Mouse (Mus musculus) heart, postnatal 25 days (tissue): ENCODE measurements around the gene Itih4. TPM values are rescaled to one million over a fixed set of nuclear protein-coding genes. Genes with fewer than 3 reads are reported as not detected.

Source experiments
- DNase-seq: peaks from one replicate; pipeline ENCODE4 v3.0.0; 2022; ENCODE audit warnings: low spot score
- intact Hi-C: fragments of 180-260 bp; cut with DNase I; formaldehyde crosslinking; loops from one replicate; pipeline ENCODE4 v1.15.1; 2025
- total RNA-seq, 2 experiments: library from RNA; stranded (reverse); gene quantifications; 2 replicates each; pipeline ENCODE4 v1.2.3; 2021

Itih4 gene
- 1 to 10 TPM; 4.8 to 6.9 TPM for total RNA-seq

- intact Hi-C loops, result no loop called here
- no peak for DNase-seq
These were observed at the start of gene Itih4 for GRCm38 (mm10) chr14:30886204-30886603. TSS of gene Itih4 (plus strand) at chr14:30886476.

GRCm38 (mm10) chr14:30837416-30837996 is 48.8 kb upstream of the Itih4 start:
- no peak for DNase-seq
- intact Hi-C loops, result no loop called here

- DNase-seq, result no peak
- intact Hi-C loops, result no loop called here
These were observed 42.6 kb upstream of the Itih4 start for GRCm38 (mm10) chr14:30843701-30844100.

- intact Hi-C loops, result no loop called here
- DNase-seq, result no peak
These were observed 35.8 kb upstream of the Itih4 start for GRCm38 (mm10) chr14:30850504-30850903.

GRCm38 (mm10) chr14:30852325-30852724 is 34.0 kb upstream of the Itih4 start:
- DNase-seq, result no peak

GRCm38 (mm10) chr14:30855316-30855715 is 31.0 kb upstream of the Itih4 start:
- no peak for DNase-seq
- intact Hi-C loops, result no loop called here

More at GRCm38 (mm10) chr14:30852325-30852724, 34.0 kb upstream of the Itih4 start:
- intact Hi-C loops, result no loop called here

- intact Hi-C loops, result no loop called here
- no peak for DNase-seq
These were observed 29.3 kb upstream of the Itih4 start for GRCm38 (mm10) chr14:30856885-30857507.

GRCm38 (mm10) chr14:30857990-30858389 is 28.3 kb upstream of the Itih4 start:
- intact Hi-C loops, result no loop called here
- no peak for DNase-seq

DNA sequence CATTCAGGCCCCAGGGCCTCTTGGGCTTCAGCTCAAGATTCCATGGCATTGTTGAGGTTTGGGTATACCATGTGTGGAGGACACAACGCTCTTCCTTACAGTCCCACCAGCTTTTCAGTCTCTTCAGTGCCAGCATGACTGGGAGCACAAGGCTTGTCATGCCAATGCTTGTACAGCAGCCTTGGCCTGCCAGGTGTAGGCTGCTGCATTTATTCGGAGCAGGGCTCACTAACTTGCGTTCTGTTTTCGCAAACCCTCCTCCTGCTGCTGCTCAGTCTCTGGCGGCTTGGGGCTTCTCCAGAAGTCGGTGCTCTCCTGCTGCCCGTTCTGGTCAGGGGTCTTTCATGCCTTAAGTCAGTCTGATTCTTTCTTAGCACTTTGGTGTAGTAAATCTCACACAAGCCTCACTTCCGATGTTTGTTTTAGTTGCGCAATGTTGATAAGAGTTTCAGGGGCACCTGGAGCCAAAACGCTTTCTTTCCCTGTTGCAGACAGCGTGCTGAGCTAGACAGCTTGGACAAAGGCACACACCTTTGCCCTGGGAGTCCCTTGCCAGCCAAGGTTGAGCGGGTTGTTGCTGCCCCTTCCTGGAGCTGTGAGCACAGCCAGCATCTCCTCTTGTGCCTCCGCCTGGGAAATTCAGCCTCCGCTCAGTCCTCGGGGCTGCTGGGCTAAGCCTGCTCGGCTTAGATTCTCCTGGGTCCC is 24.7 kb upstream of the Itih4 start:
- intact Hi-C loops, result no loop called here
- DNase-seq, result no peak

GRCm38 (mm10) chr14:30862368-30862767 is 23.9 kb upstream of the Itih4 start:
- intact Hi-C loops, result no loop called here

DNA sequence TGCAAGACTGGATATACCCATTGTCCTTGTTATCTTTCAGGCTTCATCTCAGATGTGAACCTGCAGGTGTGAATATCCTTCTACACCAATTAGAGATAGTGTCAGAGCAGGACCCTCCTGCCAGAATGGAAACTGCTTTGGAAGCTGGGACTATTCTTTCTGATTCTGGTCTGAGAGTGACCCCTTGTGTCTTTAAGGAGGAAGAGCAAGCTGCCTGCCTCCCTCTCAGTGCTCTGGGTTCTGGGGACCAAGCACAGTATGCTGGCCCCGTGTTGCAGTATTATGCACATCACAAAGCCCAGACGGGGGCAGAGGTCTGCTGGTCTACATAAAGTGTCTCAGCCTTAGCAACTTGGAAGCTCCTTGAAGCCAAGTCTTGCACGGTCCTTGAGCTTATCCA is 21.0 kb upstream of the Itih4 start:
- no peak for DNase-seq
- intact Hi-C loops, result loop anchor here (2.0 to 5.0 kb wide), 6 partner anchors 41 to 273 kb away; partner anchors contain the start of gene Tmem110

More at GRCm38 (mm10) chr14:30862368-30862767, 23.9 kb upstream of the Itih4 start:
- DNase-seq, result no peak

- DNase-seq, result peak; percentile 53
- intact Hi-C loops, result loop anchor here (2.0 to 5.0 kb wide), 5 partner anchors 14 to 275 kb away; no protein-coding TSS in a partner anchor
These were observed 19.2 kb upstream of the Itih4 start for GRCm38 (mm10) chr14:30867042-30867441.

GRCm38 (mm10) chr14:30868826-30869225 is 17.4 kb upstream of the Itih4 start:
- intact Hi-C loops, result loop anchor here (5.0 kb wide), 4 partner anchors 152 to 277 kb away; no protein-coding TSS in a partner anchor
- no peak for DNase-seq

- intact Hi-C loops, result loop anchor here (5.0 kb wide), 4 partner anchors 152 to 277 kb away; no protein-coding TSS in a partner anchor
- DNase-seq, result peak; percentile 64
These were observed 16.9 kb upstream of the Itih4 start for GRCm38 (mm10) chr14:30869391-30869801.

DNA sequence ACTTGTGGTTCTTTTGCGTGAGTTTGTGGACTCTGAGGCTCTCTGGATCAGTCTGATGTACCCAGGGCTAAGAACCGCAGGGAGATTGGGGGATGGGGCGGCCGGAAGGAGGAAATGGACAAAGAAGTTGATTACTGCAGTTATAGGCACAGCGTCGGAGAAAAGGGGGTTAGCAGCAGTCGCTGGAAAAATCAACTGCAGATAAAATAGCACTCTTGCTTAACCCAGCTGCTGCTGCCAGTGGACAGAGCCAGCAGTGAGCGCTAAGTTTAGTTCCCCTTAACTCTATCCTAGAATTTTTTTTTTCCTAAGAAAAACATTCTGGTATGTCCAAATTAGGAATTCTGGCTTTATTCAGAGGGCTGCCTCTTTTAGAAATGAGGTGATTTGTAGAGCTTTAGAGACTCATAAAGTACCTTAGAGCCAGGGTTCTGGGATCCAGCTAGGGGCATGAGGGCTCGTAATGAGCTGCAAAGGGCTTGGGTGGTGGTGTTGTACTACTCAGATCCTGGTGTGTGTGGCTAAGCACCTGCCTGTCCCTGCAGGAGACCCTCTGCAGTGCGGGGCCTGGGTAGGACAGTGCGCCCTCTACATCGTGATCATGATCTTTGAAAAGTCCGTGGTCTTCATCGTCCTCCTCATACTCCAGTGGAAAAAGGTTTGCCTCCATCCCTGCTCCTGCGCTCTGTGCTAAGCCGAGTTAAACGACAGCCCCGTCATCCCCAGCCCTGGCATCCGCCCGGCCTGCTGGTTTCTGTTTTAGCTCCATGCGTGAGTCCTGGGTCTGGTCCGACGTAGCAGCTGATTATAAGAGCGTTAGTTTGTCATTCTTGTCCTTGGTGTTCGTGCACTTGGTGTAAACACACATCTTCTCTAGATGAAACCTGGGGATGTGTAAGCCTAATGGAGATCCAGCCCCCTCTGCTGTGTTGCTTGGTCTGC is 15.8 kb upstream of the Itih4 start:
- intact Hi-C loops, result no loop called here
- DNase-seq, result peak; percentile 41

DNA sequence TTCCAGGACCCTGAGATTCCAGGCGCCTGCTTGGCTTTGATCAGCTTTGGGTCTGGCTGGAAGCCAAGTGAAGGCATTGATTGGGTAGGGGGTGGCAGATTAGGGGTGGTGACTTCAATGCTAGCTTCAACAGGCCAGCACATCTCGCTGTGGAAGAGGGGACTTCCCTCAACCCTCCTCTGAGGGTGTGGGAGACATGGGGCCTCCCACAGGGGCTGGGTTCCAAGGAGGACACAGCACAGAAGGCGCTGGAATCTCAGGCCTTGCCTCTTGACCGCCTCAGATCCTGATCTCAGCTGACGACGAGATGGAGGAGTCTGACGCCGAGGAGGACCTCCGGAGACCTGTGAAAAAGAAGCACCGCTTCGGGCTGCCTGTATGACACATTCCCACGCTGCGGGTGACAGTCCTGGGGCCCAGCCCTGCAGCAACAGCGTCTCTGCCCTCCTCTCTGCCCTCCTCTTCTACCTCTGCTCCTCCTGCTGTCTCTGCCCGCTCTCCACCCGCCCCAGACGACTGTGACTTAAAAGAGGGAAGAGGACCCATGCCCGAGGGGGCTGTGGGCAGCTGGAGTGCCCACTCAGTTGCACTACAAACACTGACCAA is 12.1 kb upstream of the Itih4 start:
- DNase-seq, result no peak
- intact Hi-C loops, result no loop called here

DNA sequence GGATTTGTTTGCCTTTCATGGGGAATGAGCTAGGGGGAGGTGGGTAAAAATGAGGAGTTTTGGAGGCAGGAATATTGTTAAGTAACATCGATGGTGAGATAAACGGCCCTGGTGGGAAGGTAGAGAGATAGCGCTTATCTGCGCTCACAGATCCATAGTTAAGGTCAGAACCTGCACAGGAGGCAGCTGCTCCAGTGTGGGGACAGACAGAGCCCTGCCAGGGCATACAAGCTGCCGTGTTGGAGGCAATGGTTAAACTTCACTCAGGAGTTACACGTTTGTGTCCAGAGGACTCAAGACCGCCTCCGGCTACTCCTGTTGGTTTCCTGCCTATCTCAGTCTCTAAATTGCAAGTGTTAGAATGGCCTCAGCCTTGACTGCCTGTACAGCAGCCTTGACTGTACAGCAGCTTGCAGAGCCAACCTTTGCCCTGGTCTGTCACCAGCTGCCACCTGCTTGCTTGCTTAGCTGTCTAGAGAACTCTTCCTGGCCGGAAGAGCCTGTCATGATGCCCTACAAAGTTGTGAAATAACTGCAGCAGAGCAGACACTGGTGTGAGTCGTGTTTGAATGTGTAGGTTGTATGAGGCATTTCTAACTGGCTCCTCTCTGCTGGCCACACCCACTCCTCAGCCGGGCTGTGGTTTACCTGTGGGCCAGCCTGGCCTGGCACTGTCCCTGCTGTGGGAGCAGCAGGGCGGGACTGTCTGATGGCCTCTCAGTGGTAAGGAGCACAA is 11.0 kb upstream of the Itih4 start:
- no peak for DNase-seq
- intact Hi-C loops, result no loop called here

- intact Hi-C loops, result no loop called here
- no peak for DNase-seq
These were observed 10.3 kb upstream of the Itih4 start for GRCm38 (mm10) chr14:30875955-30876354.

DNA sequence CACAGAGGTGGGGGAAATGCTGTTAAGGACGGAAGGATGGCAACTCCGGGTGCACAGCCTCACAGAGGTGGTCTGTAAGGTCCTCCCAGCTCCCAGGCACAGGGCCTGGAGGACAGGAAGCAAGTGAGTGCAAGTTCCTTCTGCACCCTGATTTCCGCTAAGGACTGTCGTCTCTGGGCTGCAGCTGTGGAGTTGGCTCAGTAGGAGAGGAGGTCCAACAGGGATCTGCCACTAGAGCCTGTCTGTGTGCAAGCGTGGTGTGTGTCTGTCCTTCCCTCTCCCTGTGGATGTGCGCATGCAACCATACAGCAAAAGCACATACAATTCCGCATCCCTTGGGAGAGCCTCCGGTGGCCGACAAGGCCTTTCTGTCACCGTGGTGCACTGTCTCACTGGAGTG is 9.8 kb upstream of the Itih4 start:
- no peak for DNase-seq
- intact Hi-C loops, result no loop called here
